Mouse (Mus musculus) left cerebral cortex, adult 6 months (tissue): Measurements from ENCODE around the gene Gm960. TPM values are rescaled to one million over a fixed set of nuclear protein-coding genes. Genes with fewer than 3 reads are reported as not detected.

Experiments
- long read RNA-seq, 2 experiments: library from polyadenylated mRNA; unstranded; transcript quantifications; one replicate each; pipeline ENCODE4 v2.0.0; 2019 to 2020
- polyA plus RNA-seq: library from polyadenylated mRNA; unstranded; fragments of <200 nt; fragmentation: Nextera tagmentation; gene quantifications from 2 replicates; pipeline ENCODE4 v1.2.3, GENCODE M21; 2021

Gm960 gene
- 5.0 and 5.5 TPM in 2 replicates for polyA plus RNA-seq
- long read RNA-seq, experiment 1, partial matches to known transcripts, result 1 of 16 reads
- long read RNA-seq, experiment 1, other reads (novel, unspliced or antisense), result 15 of 16 reads
- long read RNA-seq, experiment 2, partial matches to known transcripts, result 0 of 2 reads
- long read RNA-seq, experiment 2, other reads (novel, unspliced or antisense), result 2 of 2 reads

GRCm38 (mm10) chr19:4698205-4698677, at the start of gene Gm960:
Gm960 (minus strand) TSS chr19:4698668.

GRCm38 (mm10) chr19:4711098-4711600, 12.7 kb upstream of the Gm960 start, which contains the start of gene Sptbn2:
Sptbn2 (plus strand) TSS chr19:4711167.

GRCm38 (mm10) chr19:4625179-4625828, 73.2 kb downstream of the Gm960 start, which contains the start of gene Rce1:
Rce1 (minus strand) TSS chr19:4625641.

GRCm38 (mm10) chr19:4615151-4616093, 83.0 kb downstream of the Gm960 start, which contains the start of gene Lrfn4:
Lrfn4 (minus strand) TSS chr19:4615667.

Other genes with a start within 250 kb of the Gm960 start
- gene Syt12, start 221.2 kb downstream of the Gm960 start, polyA plus RNA-seq, result 18.4 and 23.7 TPM in 2 replicates
- gene 2010003K11Rik, start 200.1 kb downstream of the Gm960 start, polyA plus RNA-seq, result not detected in 2 replicates
- 20.7 and 20.8 TPM in 2 replicates for gene Pcx, start 188.2 kb downstream of the Gm960 start, polyA plus RNA-seq
- gene Lrfn4, start 83.0 kb downstream of the Gm960 start, polyA plus RNA-seq, result 2.0 and 4.3 TPM in 2 replicates
- gene Rce1, start 73.0 kb downstream of the Gm960 start, polyA plus RNA-seq, result 39.4 and 51.1 TPM in 2 replicates
- gene Sptbn2, start 12.5 kb upstream of the Gm960 start, polyA plus RNA-seq, result 48.6 and 61.2 TPM in 2 replicates
- gene Rbm4b, start 57.8 kb upstream of the Gm960 start, polyA plus RNA-seq, result 21.5 and 24.9 TPM in 2 replicates
- 25.7 and 26.6 TPM in 2 replicates for gene Rbm4, start 95.2 kb upstream of the Gm960 start, polyA plus RNA-seq
- gene Gm21992, start 112.9 kb upstream of the Gm960 start, polyA plus RNA-seq, result 5.1 and 8.4 TPM in 2 replicates
- gene Rbm14, start 113.0 kb upstream of the Gm960 start, polyA plus RNA-seq, result 7.6 and 11.1 TPM in 2 replicates
- 37.7 and 46.6 TPM in 2 replicates for gene Ccs, start 140.7 kb upstream of the Gm960 start, polyA plus RNA-seq
- 1.5 and 1.8 TPM in 2 replicates for gene Ccdc87, start 140.7 kb upstream of the Gm960 start, polyA plus RNA-seq
- 79.0 and 97.4 TPM in 2 replicates for gene Ctsf, start 156.5 kb upstream of the Gm960 start, polyA plus RNA-seq
- 0.28 and 1.0 TPM in 2 replicates for gene Actn3, start 179.2 kb upstream of the Gm960 start, polyA plus RNA-seq
- gene Zdhhc24, start 180.0 kb upstream of the Gm960 start, polyA plus RNA-seq, result 10.3 and 15.3 TPM in 2 replicates
- 7.2 and 18.1 TPM in 2 replicates for gene Bbs1, start 208.0 kb upstream of the Gm960 start, polyA plus RNA-seq
- gene Dpp3, start 229.6 kb upstream of the Gm960 start, polyA plus RNA-seq, result 20.7 and 24.6 TPM in 2 replicates
- 8.9 and 11.4 TPM in 2 replicates for gene Peli3, start 244.5 kb upstream of the Gm960 start, polyA plus RNA-seq